Mouse (Mus musculus) liver, adult 2 months (tissue): ENCODE results near the gene Ctrc. TPM values are rescaled to one million over a fixed set of nuclear protein-coding genes. Genes with fewer than 3 reads are reported as not detected.
A peak's percentile ranks its signal among the peaks of the same experiment; 100 is the strongest.

Source experiments
- DNase-seq: peaks from one replicate; pipeline ENCODE4 v3.0.0-alpha.2; 2011; ENCODE audit warnings: low read depth, low spot score; ENCODE audit errors: extremely low read depth
- H3K27ac ChIP-seq: fragments of 200-500 bp; replicated peaks from 2 replicates; pipeline ENCODE4 v1.5.1; 2012; ENCODE audit warnings: low read depth, mild to moderate bottlenecking, control low read depth, inconsistent platforms, low read length; ENCODE audit not compliant: insufficient read depth
- H3K27me3 ChIP-seq: fragments of 200-500 bp; 2 replicates; pipeline ENCODE4 v1.6.1; 2012; ENCODE audit warnings: mild to moderate bottlenecking, moderate library complexity, low read length, inconsistent platforms; ENCODE audit not compliant: control insufficient read depth, insufficient read depth
- H3K36me3 ChIP-seq: fragments of 200-500 bp; 2 replicates; pipeline ENCODE4 v1.6.1; 2012; ENCODE audit warnings: low read length, inconsistent platforms; ENCODE audit not compliant: control insufficient read depth, insufficient read depth
- H3K4me1 ChIP-seq: fragments of 200-500 bp; 2 replicates; pipeline ENCODE4 v1.6.1; 2011; ENCODE audit warnings: low read length; ENCODE audit not compliant: control insufficient read depth, insufficient read depth
- H3K4me3 ChIP-seq: fragments of 200-500 bp; 2 replicates; pipeline ENCODE4 v1.5.1; 2011; ENCODE audit warnings: low read depth, mild to moderate bottlenecking, control low read depth, low read length, moderate library complexity; ENCODE audit not compliant: insufficient read depth
- H3K79me2 ChIP-seq: fragments of 200-500 bp; 2 replicates; pipeline ENCODE4 v1.6.1; 2012; ENCODE audit warnings: inconsistent platforms, mild to moderate bottlenecking, low read length, moderate library complexity; ENCODE audit not compliant: control insufficient read depth, insufficient read depth
- H3K9ac ChIP-seq: fragments of 200-500 bp; 2 replicates; pipeline ENCODE4 v1.6.1; 2012; ENCODE audit warnings: low read depth, mild to moderate bottlenecking, control low read depth, inconsistent platforms, low read length
- CTCF ChIP-seq: fragments of 200-500 bp; IDR thresholded peaks from 2 replicates; pipeline ENCODE4 v1.5.1; 2011; ENCODE audit warnings: low read depth, low read length, control low read depth
- POLR2A ChIP-seq: fragments of 200-500 bp; IDR thresholded peaks from 2 replicates; pipeline ENCODE4 v1.6.1; 2011; ENCODE audit warnings: low read length, control low read depth; ENCODE audit not compliant: insufficient read depth; ENCODE audit errors: extremely low read depth
- WGBS: fragments of 180-500 bp; shearing (Covaris S2); methylation state at CpG from one replicate; pipeline ENCODE4 v1.1.7; 2018; 5-methylcytosine and 5-hydroxymethylcytosine counted together
- polyA plus RNA-seq: library from polyadenylated mRNA; depleted of rRNA; stranded (reverse); fragments of >200 nt; gene quantifications from 2 replicates; pipeline ENCODE4 v1.2.3, GENCODE M21; 2012
- total RNA-seq: library from RNA; depleted of rRNA; stranded (reverse); fragments of >200 nt; gene quantifications from 2 replicates; pipeline ENCODE4 v1.2.3, GENCODE M21; 2014

The Ctrc gene
- total and polyA plus RNA-seq, 2 experiments: 0.83 TPM; not detected in 1

GRCm38 (mm10) chr4:141792554-141793281, 53.4 kb downstream of the Ctrc start:
- H3K79me2 ChIP-seq: peaks cover 12% of the 10 kb centered on the region
- 8% methylated on average over 10 of the region's 10 CpGs for WGBS
- TF ChIP-seq CTCF (no peak), POLR2A (no peak)
- peak overlapping the region; percentile 26 for H3K4me3 ChIP-seq
- peaks cover 31% of the 10 kb centered on the region for H3K4me1 ChIP-seq
- peak; percentile 66 for DNase-seq
- peak overlapping the region; percentile 78 for H3K27ac ChIP-seq
- H3K9ac ChIP-seq: peak overlapping the region; percentile 63
- H3K27me3 ChIP-seq: no peaks in the 10 kb centered on the region
- H3K36me3 ChIP-seq: peaks cover 8% of the 10 kb centered on the region; the same call in 1 of the 2 replicates

- peaks cover 31% of the 10 kb centered on the region for H3K4me1 ChIP-seq
- H3K9ac ChIP-seq: no peak overlapping the region
- peak overlapping the region; percentile 78 for H3K27ac ChIP-seq
- WGBS: 26% methylated on average over 8 of the region's 8 CpGs
- H3K36me3 ChIP-seq: peaks cover 4% of the 10 kb centered on the region; the same call in 1 of the 2 replicates
- peak; percentile 89 for DNase-seq
- no peaks in the 10 kb centered on the region for H3K27me3 ChIP-seq
- no peak for TF ChIP-seq CTCF
- TF ChIP-seq POLR2A: no peak
- H3K79me2 ChIP-seq: peaks cover 9% of the 10 kb centered on the region
- no peak overlapping the region for H3K4me3 ChIP-seq
These were observed 54.2 kb downstream of the Ctrc start for GRCm38 (mm10) chr4:141791951-141792350.

GRCm38 (mm10) chr4:141791486-141791885, 54.7 kb downstream of the Ctrc start:
- 47% methylated on average over 7 of the region's 7 CpGs for WGBS
- TF ChIP-seq CTCF (no peak), POLR2A (no peak)
- DNase-seq: no peak
- Histone ChIP-seq H3K27ac (peak overlapping the region; percentile 82), H3K36me3 (no peaks in the 10 kb centered on the region), H3K79me2 (peaks cover 7% of the 10 kb centered on the region), H3K4me1 (peaks cover 28% of the 10 kb centered on the region), H3K27me3 (no peaks in the 10 kb centered on the region), H3K4me3 (no peak overlapping the region), H3K9ac (no peak overlapping the region; the same call in 1 of the 2 replicates)

GRCm38 (mm10) chr4:141790524-141790990, 55.6 kb downstream of the Ctrc start, which contains the start of gene Dnajc16:
Dnajc16 (minus strand) TSS chr4:141790931.
- peak; percentile 99 for DNase-seq
- Histone ChIP-seq H3K27ac (peak within 1 kb of the TSS; percentile 82), H3K9ac (peak within 1 kb of the TSS; percentile 85), H3K4me1 (peaks cover 20% of the 10 kb centered on the region), H3K4me3 (peak within 1 kb of the TSS; percentile 75), H3K79me2 (peaks cover 1% of the 10 kb centered on the region; the same call in 1 of the 2 replicates), H3K36me3 (no peaks in the 10 kb centered on the region), H3K27me3 (no peaks in the 10 kb centered on the region)
- TF ChIP-seq POLR2A: peak; percentile 91
- no peak for TF ChIP-seq CTCF
- under 1% methylated on average over 42 of the region's 42 CpGs for WGBS

GRCm38 (mm10) chr4:141789564-141790218, 56.5 kb downstream of the Ctrc start:
- H3K9ac ChIP-seq: peak overlapping the region; percentile 85
- TF ChIP-seq POLR2A (no peak), CTCF (no peak)
- H3K27me3 ChIP-seq: no peaks in the 10 kb centered on the region
- WGBS: 38% methylated on average over 3 of the region's 3 CpGs
- no peaks in the 10 kb centered on the region for H3K36me3 ChIP-seq
- DNase-seq: no peak
- H3K4me1 ChIP-seq: peaks cover 12% of the 10 kb centered on the region
- peaks cover 2% of the 10 kb centered on the region; the same call in 1 of the 2 replicates for H3K79me2 ChIP-seq
- peak overlapping the region; percentile 75 for H3K4me3 ChIP-seq
- peak overlapping the region; percentile 45 for H3K27ac ChIP-seq
